In genomic region chr17:57110005-57110404, GRCm38 (mm10) we compare ENCODE assay signal across 24 mouse cellular contexts. TPM values are rescaled to one million over a fixed set of nuclear protein-coding genes. Genes with fewer than 3 reads are reported as not detected.
"Had no signal": no experiment of that assay in that cellular context is flagged by ENCODE, and none has a peak within 500 bp of the region (broad histone marks: within the 10 kb centered on the region; RNA-seq: fewer than 3 reads in every experiment).

No protein-coding gene starts in this region.

- DNase-seq: lung, adult 2 months; lung, postnatal 10 days; lung, postnatal 4 days; retina, postnatal 1 day; right cerebral cortex, adult 18-20 months; right cerebral cortex, postnatal 25 days; right cerebral cortex, postnatal 4 days; spleen, adult 18-20 months; thymus, adult 2 months; thymus, postnatal 25 days; thymus, postnatal 4 days had no signal

- H3K4me1 ChIP-seq: stomach, embryonic 15.5 days had no signal

- H3K9ac ChIP-seq: midbrain, embryonic 13.5 days; midbrain, embryonic 15.5 days; neural tube, embryonic 12.5 days; stomach, embryonic 15.5 days had no signal

- H3K27me3 ChIP-seq: midbrain, embryonic 13.5 days; midbrain, embryonic 15.5 days; neural tube, embryonic 12.5 days; stomach, embryonic 15.5 days had no signal

- H3K4me2 ChIP-seq: liver, embryonic 11.5 days; midbrain, embryonic 11.5 days; midbrain, embryonic 13.5 days; midbrain, embryonic 15.5 days; neural tube, embryonic 12.5 days; stomach, embryonic 15.5 days had no signal

- H3K4me3 ChIP-seq: megakaryocyte, embryonic 14.5 days; midbrain, embryonic 13.5 days; midbrain, embryonic 15.5 days; neural tube, embryonic 12.5 days; stomach, embryonic 15.5 days had no signal

- H3K36me3 ChIP-seq: midbrain, embryonic 13.5 days; midbrain, embryonic 15.5 days; neural tube, embryonic 12.5 days; stomach, embryonic 15.5 days had no signal

- ATAC-seq: midbrain, embryonic 13.5 days; midbrain, embryonic 15.5 days had no signal

- H3K9me3 ChIP-seq: megakaryocyte, embryonic 14.5 days; midbrain, embryonic 13.5 days; midbrain, embryonic 15.5 days; neural tube, embryonic 12.5 days; stomach, embryonic 15.5 days had no signal

- H3K27ac ChIP-seq: midbrain, embryonic 13.5 days; midbrain, embryonic 15.5 days; neural tube, embryonic 12.5 days; stomach, embryonic 15.5 days; stomach, postnatal 0 days had no signal

RNA-seq across cellular contexts. Expression of gene Tubb4a, which starts 22.4 kb away (rescaled TPM):
- total RNA-seq: monocyte, adult 5-6 weeks had no signal

RNA-seq across cellular contexts. Expression of gene Cd70, which starts 39.6 kb away (rescaled TPM):
- total RNA-seq: monocyte, adult 5-6 weeks; neutrophil, adult 5-6 weeks had no signal
- polyA plus RNA-seq: liver, embryonic 11.5 days; liver, embryonic 16.5 days; lung, adult 2 months; neural tube, embryonic 12.5 days; small intestine, adult 2 months; testis, adult 2 months had no signal
